Mouse (Mus musculus) v-Abl transformed pro-B cells (cell line): ENCODE results near the gene Robo2.
"Not testable (repeated sequence)": the region's sequence is repeated elsewhere in the genome, so short reads cannot be mapped to it uniquely, and the experiment has no call there.

ENCODE experiments used
- in situ Hi-C, 2 experiments: fragments of 400-800 bp; cut with MboI; formaldehyde crosslinking; loops; one replicate each; pipeline ENCODE4 v1.15.1; 2025; ENCODE audit not compliant: unreplicated experiment in 2 of 2

The Robo2 gene

GRCm38 (mm10) chr16:74089951-74090350 is 321.7 kb downstream of the Robo2 start:
- in situ Hi-C loops, result no loop called here

- in situ Hi-C loops, result no loop called here
Observed at GRCm38 (mm10) chr16:74084188-74084587, 327.4 kb downstream of the Robo2 start.

GRCm38 (mm10) chr16:74072671-74073070 is 339.0 kb downstream of the Robo2 start:
- in situ Hi-C loops, result no loop called here

GRCm38 (mm10) chr16:74070628-74071027 is 341.0 kb downstream of the Robo2 start:
- in situ Hi-C loops, result no loop called here

GRCm38 (mm10) chr16:74065958-74066357 is 345.7 kb downstream of the Robo2 start:
- in situ Hi-C loops, result no loop called here

- in situ Hi-C loops, result no loop called here
Observed at GRCm38 (mm10) chr16:74061951-74062350, 349.7 kb downstream of the Robo2 start.

GRCm38 (mm10) chr16:74061479-74061878 is 350.1 kb downstream of the Robo2 start:
- in situ Hi-C loops, result no loop called here

- in situ Hi-C loops, result no loop called here
Observed at GRCm38 (mm10) chr16:74056886-74057285, 354.7 kb downstream of the Robo2 start.

- in situ Hi-C loops, result no loop called here
Observed at GRCm38 (mm10) chr16:74056210-74056609, 355.4 kb downstream of the Robo2 start.

GRCm38 (mm10) chr16:74055061-74055751 is 356.4 kb downstream of the Robo2 start:
- in situ Hi-C loops, result no loop called here

- in situ Hi-C loops, result no loop called here
Observed at GRCm38 (mm10) chr16:74049467-74049866, 362.2 kb downstream of the Robo2 start.

- in situ Hi-C loops, result no loop called here
Observed at GRCm38 (mm10) chr16:74048980-74049379, 362.6 kb downstream of the Robo2 start.

- in situ Hi-C loops, result no loop called here
Observed at GRCm38 (mm10) chr16:74047232-74047631, 364.4 kb downstream of the Robo2 start.

GRCm38 (mm10) chr16:74040797-74041196 is 370.8 kb downstream of the Robo2 start:
- in situ Hi-C loops, result not testable (repeated sequence)

- in situ Hi-C loops, result no loop called here
Observed at GRCm38 (mm10) chr16:74027822-74028221, 383.8 kb downstream of the Robo2 start.

GRCm38 (mm10) chr16:74022281-74022978 is 389.2 kb downstream of the Robo2 start:
- in situ Hi-C loops, result no loop called here

- in situ Hi-C loops, result no loop called here
Observed at GRCm38 (mm10) chr16:74005767-74006166, 405.9 kb downstream of the Robo2 start.

- in situ Hi-C loops, result no loop called here
Observed at GRCm38 (mm10) chr16:74001331-74001730, 410.3 kb downstream of the Robo2 start.

- in situ Hi-C loops, result no loop called here
Observed at GRCm38 (mm10) chr16:73991212-73991611, 420.4 kb downstream of the Robo2 start.

GRCm38 (mm10) chr16:73969573-73969972 is 442.1 kb downstream of the Robo2 start:
- in situ Hi-C loops, result no loop called here

- in situ Hi-C loops, result no loop called here
Observed at GRCm38 (mm10) chr16:73964366-73964926, 447.2 kb downstream of the Robo2 start.

- in situ Hi-C loops, result no loop called here
Observed at GRCm38 (mm10) chr16:73959479-73959970, 452.1 kb downstream of the Robo2 start.
